Mouse (Mus musculus) midbrain, embryonic 13.5 days (tissue): ENCODE results near the gene Mob3b. TPM values are rescaled to one million over a fixed set of nuclear protein-coding genes. Genes with fewer than 3 reads are reported as not detected.

ENCODE experiments used
- ATAC-seq: fragments of 200-750 bp; cut with Nextera tagmentation; 2 replicates; pipeline ENCODE4 v1.8.0; 2017; ENCODE audit warnings: mild to moderate bottlenecking, moderate TSS enrichment, moderate library complexity
- H3K27ac ChIP-seq: fragments of 300-500 bp; sonication (generic); 2 replicates; pipeline ENCODE4 v1.5.1; 2015; ENCODE audit warnings: inconsistent platforms, mild to moderate bottlenecking, moderate library complexity
- H3K27me3 ChIP-seq: fragments of 300-500 bp; sonication (generic); 2 replicates; pipeline ENCODE4 v1.6.1; 2015; ENCODE audit warnings: mild to moderate bottlenecking, inconsistent platforms
- H3K36me3 ChIP-seq: fragments of 300-500 bp; sonication (generic); 2 replicates; pipeline ENCODE4 v1.6.1; 2015; ENCODE audit warnings: mild to moderate bottlenecking, inconsistent platforms
- H3K4me1 ChIP-seq: fragments of 300-500 bp; sonication (generic); replicated peaks from 2 replicates; pipeline ENCODE4 v1.6.1; 2015; ENCODE audit warnings: inconsistent platforms
- H3K4me2 ChIP-seq: fragments of 300-500 bp; sonication (generic); replicated peaks from 2 replicates; pipeline ENCODE4 v1.6.1; 2015; ENCODE audit warnings: moderate library complexity, mild to moderate bottlenecking, inconsistent platforms
- H3K4me3 ChIP-seq: fragments of 300-500 bp; sonication (generic); replicated peaks from 2 replicates; pipeline ENCODE4 v1.5.1; 2015; ENCODE audit warnings: mild to moderate bottlenecking, inconsistent platforms
- H3K9ac ChIP-seq: fragments of 300-500 bp; sonication (generic); replicated peaks from 2 replicates; pipeline ENCODE4 v1.6.1; 2015; ENCODE audit warnings: mild to moderate bottlenecking, inconsistent platforms
- H3K9me3 ChIP-seq: fragments of 300-500 bp; sonication (generic); 2 replicates; pipeline ENCODE4 v1.6.1; 2016; ENCODE audit warnings: mild to moderate bottlenecking, inconsistent platforms
- WGBS: fragments of 180-500 bp; shearing (Covaris S2); methylation state at CpG from one replicate; pipeline ENCODE4 v1.1.7; 2015; 5-methylcytosine and 5-hydroxymethylcytosine counted together
- polyA plus RNA-seq: library from polyadenylated mRNA; unstranded; fragments of >200 nt; fragmentation: Nextera tagmentation; extraction: Ambion mirVana; gene quantifications from 2 replicates; pipeline ENCODE4 v1.2.1, GENCODE M21; 2015

Gene Mob3b
- polyA plus RNA-seq, 1 experiment from 2014 or later = 14.9 TPM

GRCm38 (mm10) chr4:35143472-35144102 is 13.7 kb downstream of the Mob3b start:
- Histone ChIP-seq H3K27me3 (no peaks in the 10 kb centered on the region), H3K27ac (no peak overlapping the region), H3K9ac (no peak overlapping the region), H3K4me1 (no peaks in the 10 kb centered on the region), H3K4me2 (no peak overlapping the region), H3K9me3 (no peaks in the 10 kb centered on the region), H3K36me3 (no peaks in the 10 kb centered on the region), H3K4me3 (no peak overlapping the region)
- no peak for ATAC-seq
- 87% methylated on average over 12 of the region's 12 CpGs for WGBS

DNA sequence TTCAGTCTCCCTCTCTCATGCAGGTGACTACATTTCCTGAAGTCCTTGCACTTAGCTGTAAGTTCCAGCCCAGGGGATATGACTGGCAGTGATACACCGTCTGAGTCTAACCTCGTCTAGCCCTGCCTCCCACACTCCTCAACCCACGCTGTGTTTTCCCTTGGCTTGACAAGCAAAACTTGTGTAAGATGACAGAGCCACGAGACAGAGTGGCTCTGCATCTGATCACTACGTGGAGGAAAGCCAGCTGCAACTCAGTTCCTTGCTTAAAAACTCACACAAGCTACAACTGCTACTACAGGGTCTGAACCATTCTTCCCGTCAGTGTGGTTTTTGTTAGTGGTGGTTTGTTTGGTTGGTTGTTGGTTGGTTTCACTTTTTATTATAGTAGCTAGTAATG is 17.0 kb downstream of the Mob3b start:
- no peak overlapping the region for H3K27ac ChIP-seq
- no peak overlapping the region for H3K4me3 ChIP-seq
- no peaks in the 10 kb centered on the region for H3K9me3 ChIP-seq
- no peak overlapping the region for H3K9ac ChIP-seq
- H3K4me1 ChIP-seq = 0 out of 2 replicates have a peak, but pooled peaks cover 3% of the 10 kb centered on the region
- no peak overlapping the region for H3K4me2 ChIP-seq
- 92% methylated on average over 6 of the region's 6 CpGs for WGBS
- ATAC-seq = no peak
- H3K27me3 ChIP-seq = no peaks in the 10 kb centered on the region
- H3K36me3 ChIP-seq = no peaks in the 10 kb centered on the region

DNA sequence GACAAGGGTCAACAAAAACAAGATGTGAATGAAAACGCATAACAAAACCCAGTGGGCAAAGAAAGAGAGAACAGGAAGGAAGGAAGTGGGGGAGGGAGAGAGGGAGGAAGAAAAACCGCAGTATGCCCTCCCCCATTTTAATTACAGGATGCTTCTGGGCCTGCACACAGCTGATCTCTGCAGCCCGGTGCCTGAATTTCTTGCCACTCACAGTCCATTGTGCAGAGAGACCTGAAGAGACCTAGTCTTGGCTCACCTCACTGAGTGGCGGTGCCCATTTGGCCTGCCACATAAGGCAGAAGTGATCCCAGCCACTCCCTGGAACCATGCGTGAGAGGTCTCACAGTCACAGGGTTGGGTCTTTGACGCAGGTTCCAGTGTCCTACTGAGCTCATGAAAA is 19.2 kb downstream of the Mob3b start:
- 51% methylated on average over 6 of the region's 6 CpGs for WGBS
- no peaks in the 10 kb centered on the region for H3K27me3 ChIP-seq
- H3K4me2 ChIP-seq = no peak overlapping the region
- H3K36me3 ChIP-seq = no peaks in the 10 kb centered on the region
- no peak overlapping the region for H3K4me3 ChIP-seq
- H3K27ac ChIP-seq = no peak overlapping the region
- H3K9me3 ChIP-seq = no peaks in the 10 kb centered on the region
- no peak overlapping the region for H3K9ac ChIP-seq
- 0 out of 2 replicates have a peak, but pooled peaks cover 3% of the 10 kb centered on the region for H3K4me1 ChIP-seq
- no peak for ATAC-seq

- H3K4me1 ChIP-seq = 0 out of 2 replicates have a peak, but pooled peaks cover 3% of the 10 kb centered on the region
- no peak overlapping the region for H3K4me2 ChIP-seq
- H3K36me3 ChIP-seq = no peaks in the 10 kb centered on the region
- H3K27me3 ChIP-seq = no peaks in the 10 kb centered on the region
- H3K27ac ChIP-seq = no peak overlapping the region
- H3K9me3 ChIP-seq = no peaks in the 10 kb centered on the region
- no peak for ATAC-seq
- no peak overlapping the region for H3K4me3 ChIP-seq
- H3K9ac ChIP-seq = no peak overlapping the region
- 89% methylated on average over 8 of the region's 8 CpGs for WGBS
Observed at GRCm38 (mm10) chr4:35136996-35137395, 20.3 kb downstream of the Mob3b start.

DNA sequence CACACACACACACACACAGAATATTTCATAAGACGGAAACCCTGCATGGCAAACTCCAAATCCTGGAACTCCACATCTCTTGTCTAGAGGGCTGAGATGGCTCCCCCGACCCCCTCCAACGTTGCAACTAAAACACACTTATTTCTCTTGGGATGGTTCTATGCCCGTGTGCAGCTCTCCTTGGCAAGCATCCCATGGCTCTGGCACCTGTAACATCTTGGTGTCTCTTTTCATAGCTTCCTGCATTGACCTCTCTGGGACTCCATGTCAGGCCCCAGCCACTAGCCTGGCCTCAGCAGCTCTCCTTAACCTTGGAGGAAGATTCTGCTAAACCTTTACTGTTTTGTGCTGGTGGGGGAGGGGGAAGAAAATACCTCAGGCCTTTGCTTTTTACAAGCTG is 21.5 kb downstream of the Mob3b start:
- Histone ChIP-seq H3K36me3 (no peaks in the 10 kb centered on the region), H3K4me3 (no peak overlapping the region), H3K9ac (no peak overlapping the region), H3K4me2 (no peak overlapping the region), H3K9me3 (no peaks in the 10 kb centered on the region), H3K4me1 (0 out of 2 replicates have a peak, but pooled peaks cover 3% of the 10 kb centered on the region), H3K27me3 (no peaks in the 10 kb centered on the region), H3K27ac (no peak overlapping the region)
- no peak for ATAC-seq
- 87% methylated on average over 4 of the region's 4 CpGs for WGBS

GRCm38 (mm10) chr4:35134846-35135611 is 22.3 kb downstream of the Mob3b start:
- Histone ChIP-seq H3K27ac (no peak overlapping the region), H3K36me3 (no peaks in the 10 kb centered on the region), H3K9me3 (no peaks in the 10 kb centered on the region), H3K4me3 (no peak overlapping the region), H3K9ac (no peak overlapping the region), H3K4me1 (0 out of 2 replicates have a peak, but pooled peaks cover 3% of the 10 kb centered on the region), H3K27me3 (no peaks in the 10 kb centered on the region), H3K4me2 (no peak overlapping the region)
- ATAC-seq = no peak
- 91% methylated on average over 15 of the region's 15 CpGs for WGBS

DNA sequence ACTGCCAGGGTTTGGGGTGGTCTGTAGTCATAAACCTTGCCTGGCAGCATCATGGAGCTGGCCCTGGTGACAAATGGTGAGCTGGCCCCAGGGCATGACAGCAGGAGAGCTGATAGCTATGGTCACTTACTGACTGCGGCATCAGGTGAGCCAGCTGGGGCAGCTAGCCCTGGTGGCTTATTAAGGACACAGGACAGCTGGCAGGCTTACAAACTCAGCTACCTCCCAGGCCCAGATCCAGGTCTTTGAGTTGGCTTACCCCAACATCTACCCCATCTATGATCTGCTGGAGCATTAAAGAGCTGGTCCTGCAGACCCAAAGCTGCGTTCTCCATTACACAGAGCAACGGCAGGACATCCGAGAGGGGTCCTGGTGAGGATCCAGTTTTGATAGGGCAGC is 23.9 kb downstream of the Mob3b start:
- H3K9me3 ChIP-seq = no peaks in the 10 kb centered on the region
- WGBS = 94% methylated on average over 4 of the region's 4 CpGs
- no peak overlapping the region for H3K4me2 ChIP-seq
- H3K27me3 ChIP-seq = no peaks in the 10 kb centered on the region
- no peak overlapping the region for H3K9ac ChIP-seq
- no peak overlapping the region for H3K4me3 ChIP-seq
- H3K4me1 ChIP-seq = 0 out of 2 replicates have a peak, but pooled peaks cover 3% of the 10 kb centered on the region
- no peaks in the 10 kb centered on the region for H3K36me3 ChIP-seq
- H3K27ac ChIP-seq = no peak overlapping the region
- no peak for ATAC-seq

- Histone ChIP-seq H3K4me1 (peaks cover 10% of the 10 kb centered on the region; the same call in 1 of the 2 replicates), H3K36me3 (no peaks in the 10 kb centered on the region), H3K27ac (no peak overlapping the region), H3K27me3 (no peaks in the 10 kb centered on the region), H3K9me3 (no peaks in the 10 kb centered on the region), H3K4me2 (no peak overlapping the region), H3K9ac (no peak overlapping the region), H3K4me3 (no peak overlapping the region)
- ATAC-seq = no peak
- 72% methylated on average over 4 of the region's 4 CpGs for WGBS
Observed at GRCm38 (mm10) chr4:35131592-35131991, 25.7 kb downstream of the Mob3b start.

DNA sequence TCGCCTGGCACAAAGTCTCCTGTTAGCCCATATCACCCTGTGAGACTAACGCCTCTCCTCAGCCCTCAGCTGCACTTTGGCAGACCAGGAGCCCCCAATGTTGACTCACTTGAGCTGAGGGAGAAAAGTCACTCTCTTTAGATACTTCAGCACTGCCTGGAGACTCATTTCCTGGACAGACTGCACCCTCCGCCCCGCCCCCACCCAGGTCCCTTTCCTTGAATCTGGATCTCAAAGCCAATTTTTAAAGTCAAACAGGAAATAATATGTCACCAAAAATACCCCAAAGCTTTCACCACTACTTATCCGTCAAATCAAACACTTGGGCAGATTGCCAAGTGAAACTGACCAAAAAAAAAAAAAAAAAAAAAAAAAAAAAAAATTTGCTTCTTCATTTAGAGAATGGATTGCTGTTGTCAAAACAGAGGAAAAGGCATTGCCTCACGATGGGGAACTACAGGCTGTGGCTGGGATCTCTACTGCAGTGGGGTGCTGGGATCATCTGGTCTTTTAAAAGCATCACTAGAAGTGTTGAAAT is 26.8 kb downstream of the Mob3b start:
- no peak for ATAC-seq
- no peaks in the 10 kb centered on the region for H3K36me3 ChIP-seq
- 86% methylated on average over 6 of the region's 6 CpGs for WGBS
- H3K27me3 ChIP-seq = no peaks in the 10 kb centered on the region
- no peaks in the 10 kb centered on the region for H3K9me3 ChIP-seq
- no peak overlapping the region for H3K4me2 ChIP-seq
- no peak overlapping the region for H3K4me3 ChIP-seq
- H3K27ac ChIP-seq = no peak overlapping the region
- H3K9ac ChIP-seq = no peak overlapping the region
- H3K4me1 ChIP-seq = peaks cover 14% of the 10 kb centered on the region

DNA sequence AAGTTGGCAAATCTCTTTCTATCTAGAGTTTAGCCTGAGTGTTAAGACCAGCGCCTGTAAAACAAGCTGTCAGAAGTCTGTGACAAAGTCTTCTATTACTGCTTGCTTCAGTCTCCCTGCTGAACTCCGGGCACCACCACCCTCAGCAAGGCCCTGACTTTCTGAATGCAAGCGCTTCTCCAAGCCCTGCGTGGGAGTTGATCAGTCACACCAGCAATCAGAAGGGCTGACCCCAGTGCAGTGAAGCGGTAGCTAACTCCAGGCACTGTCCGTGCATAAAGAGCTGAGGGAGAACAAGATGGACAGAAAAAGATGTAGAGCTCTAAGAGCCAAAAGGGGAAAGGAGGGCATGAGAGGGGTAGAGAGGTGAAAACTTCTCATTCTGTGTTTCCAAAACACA is 29.5 kb downstream of the Mob3b start:
- ATAC-seq = no peak
- no peak overlapping the region for H3K9ac ChIP-seq
- H3K4me1 ChIP-seq = peaks cover 39% of the 10 kb centered on the region
- no peaks in the 10 kb centered on the region for H3K27me3 ChIP-seq
- no peak overlapping the region for H3K27ac ChIP-seq
- H3K9me3 ChIP-seq = no peaks in the 10 kb centered on the region
- no peak overlapping the region for H3K4me2 ChIP-seq
- H3K36me3 ChIP-seq = no peaks in the 10 kb centered on the region
- H3K4me3 ChIP-seq = no peak overlapping the region
- WGBS = 41% methylated on average over 6 of the region's 6 CpGs

GRCm38 (mm10) chr4:35126776-35127175 is 30.5 kb downstream of the Mob3b start:
- no peak for ATAC-seq
- no peaks in the 10 kb centered on the region for H3K27me3 ChIP-seq
- no peak overlapping the region for H3K9ac ChIP-seq
- H3K4me2 ChIP-seq = no peak overlapping the region
- no peaks in the 10 kb centered on the region for H3K36me3 ChIP-seq
- WGBS = 40% methylated on average over 9 of the region's 9 CpGs
- no peak overlapping the region for H3K27ac ChIP-seq
- H3K4me1 ChIP-seq = peaks cover 49% of the 10 kb centered on the region
- no peak overlapping the region for H3K4me3 ChIP-seq
- H3K9me3 ChIP-seq = no peaks in the 10 kb centered on the region

DNA sequence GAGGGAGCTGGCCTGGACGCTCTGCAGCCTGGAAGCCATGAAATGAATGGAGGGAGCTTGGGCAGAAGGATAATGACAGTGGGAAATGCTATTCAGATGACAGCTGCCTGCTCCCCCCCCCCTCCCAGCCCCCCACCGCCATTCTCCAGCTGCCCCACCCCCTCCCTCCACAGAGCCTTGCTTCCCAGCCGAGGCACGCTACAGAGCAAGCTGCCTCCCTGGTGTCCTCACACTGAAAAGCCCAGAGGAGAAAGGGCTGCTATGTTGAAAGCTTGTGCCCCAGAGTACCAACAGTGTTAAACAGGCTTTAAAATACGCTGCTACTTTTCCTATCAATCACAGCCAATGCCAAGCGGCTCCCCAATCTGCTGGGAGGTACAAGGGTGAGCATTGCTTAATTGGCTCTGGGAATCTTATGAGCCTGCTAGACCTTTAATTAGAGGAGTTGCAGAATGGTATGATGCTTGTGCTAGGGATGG is 31.9 kb downstream of the Mob3b start:
- peak; percentile 93 for ATAC-seq
- Histone ChIP-seq H3K27ac (peak overlapping the region; percentile 82), H3K9ac (no peak overlapping the region), H3K4me2 (peak overlapping the region; percentile 31; the same call in 1 of the 2 replicates), H3K4me3 (0 out of 2 replicates have a peak overlapping the region, but pooled peaks have one; percentile 11), H3K36me3 (no peaks in the 10 kb centered on the region), H3K9me3 (no peaks in the 10 kb centered on the region), H3K27me3 (no peaks in the 10 kb centered on the region), H3K4me1 (peaks cover 58% of the 10 kb centered on the region)
- 2% methylated on average over 5 of the region's 6 CpGs for WGBS
